Mouse (Mus musculus) skeletal muscle tissue, adult 2 months (tissue): ENCODE measurements around the gene She.
"Not testable (repeated sequence)": the region's sequence is repeated elsewhere in the genome, so short reads cannot be mapped to it uniquely, and the experiment has no call there.

Experiments used
- DNase-seq: peaks from one replicate; pipeline ENCODE4 v3.0.0-alpha.2; 2012; ENCODE audit warnings: low read depth, low spot score

She gene

GRCm38 (mm10) chr3:89830815-89831591, at the start of gene She:
Gene She (plus strand): TSS chr3:89831370.
- no peak for DNase-seq

DNA sequence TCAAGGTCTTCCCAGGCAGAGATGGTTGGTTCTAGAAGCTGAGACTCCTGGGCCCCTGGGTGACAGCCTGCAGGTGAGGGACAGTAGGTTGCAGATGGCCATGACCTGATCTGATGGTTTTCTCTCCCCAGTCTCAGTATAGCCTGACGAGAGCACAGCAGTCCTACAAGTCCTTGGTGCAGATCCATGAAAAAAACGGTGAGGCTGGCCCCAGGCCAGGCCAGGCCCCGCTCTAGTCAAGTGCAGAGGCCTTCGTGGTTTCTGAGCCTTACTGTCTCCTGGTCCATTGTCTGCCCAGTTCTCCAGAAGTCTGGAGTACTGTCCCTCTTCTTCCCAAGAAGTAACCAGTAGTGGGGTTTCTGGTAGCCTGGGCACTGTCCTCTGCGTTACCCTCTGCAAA, 49.5 kb upstream of the She start:
- no peak for DNase-seq

GRCm38 (mm10) chr3:89784991-89785753, 46.0 kb upstream of the She start:
- DNase-seq: peak; percentile 91

DNA sequence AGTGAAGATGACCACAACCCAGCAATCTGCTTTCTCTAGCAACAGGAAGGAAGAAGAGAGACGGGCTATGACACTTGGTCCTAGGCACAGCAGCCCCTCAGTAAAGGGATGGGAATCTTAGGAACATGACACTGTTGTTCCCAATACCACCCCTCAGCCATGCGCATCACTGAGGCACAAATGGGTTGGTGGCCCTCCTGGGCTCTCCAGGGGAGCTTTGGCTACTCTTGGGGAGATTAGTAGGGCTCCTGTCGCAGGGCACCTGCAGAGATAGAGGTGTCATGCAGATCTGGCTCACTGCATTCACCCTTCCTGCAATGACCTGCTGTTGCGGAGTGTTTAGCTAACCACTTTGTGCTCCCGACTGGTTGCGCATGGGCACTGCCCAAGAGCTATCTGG, 44.9 kb upstream of the She start:
- DNase-seq: no peak

GRCm38 (mm10) chr3:89788680-89789352, 42.4 kb upstream of the She start:
- no peak for DNase-seq

DNA sequence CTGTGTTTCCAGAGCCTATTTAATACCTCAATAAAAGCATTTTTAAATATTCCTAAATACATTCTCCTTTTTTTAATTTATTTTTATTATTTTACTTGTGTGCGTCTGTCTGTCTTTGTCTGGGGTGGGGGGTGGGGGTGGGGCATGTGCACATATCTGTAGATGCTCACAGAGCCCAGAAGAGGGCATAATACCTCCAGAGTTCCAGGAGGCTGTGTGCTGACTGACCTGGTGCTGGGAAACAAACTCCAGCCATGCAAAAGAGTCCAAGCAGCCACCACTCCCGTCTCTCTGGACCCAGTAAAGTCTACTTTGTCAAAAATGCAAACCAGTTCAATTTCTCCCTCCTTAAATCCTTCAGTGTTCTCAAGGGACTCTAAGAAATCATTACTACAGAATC, 36.6 kb upstream of the She start:
- no peak for DNase-seq

GRCm38 (mm10) chr3:89795746-89796145, 35.4 kb upstream of the She start:
- no peak for DNase-seq

- peak; percentile 59 for DNase-seq
These were observed 34.8 kb upstream of the She start for GRCm38 (mm10) chr3:89796358-89796757.

DNA sequence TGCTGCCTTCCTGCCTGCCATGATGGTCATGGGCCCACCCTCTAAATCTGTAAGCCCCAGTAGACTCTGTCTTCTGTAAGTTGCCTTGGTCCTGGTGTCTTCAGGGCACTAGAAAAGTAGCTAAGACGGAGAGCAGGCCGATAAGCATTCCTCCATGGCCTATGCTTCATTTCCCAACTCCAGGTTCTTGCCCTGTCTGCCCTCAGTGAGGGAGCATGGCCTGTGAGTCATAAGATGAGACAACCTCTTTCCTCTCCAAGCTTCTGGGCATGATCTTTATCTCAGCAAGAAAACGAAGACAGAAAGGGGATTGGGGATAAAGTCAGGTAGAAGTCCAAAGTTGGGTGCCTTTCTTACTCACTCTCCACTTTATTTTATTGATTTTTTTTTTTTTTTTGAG, 32.7 kb upstream of the She start:
- DNase-seq: no peak

DNA sequence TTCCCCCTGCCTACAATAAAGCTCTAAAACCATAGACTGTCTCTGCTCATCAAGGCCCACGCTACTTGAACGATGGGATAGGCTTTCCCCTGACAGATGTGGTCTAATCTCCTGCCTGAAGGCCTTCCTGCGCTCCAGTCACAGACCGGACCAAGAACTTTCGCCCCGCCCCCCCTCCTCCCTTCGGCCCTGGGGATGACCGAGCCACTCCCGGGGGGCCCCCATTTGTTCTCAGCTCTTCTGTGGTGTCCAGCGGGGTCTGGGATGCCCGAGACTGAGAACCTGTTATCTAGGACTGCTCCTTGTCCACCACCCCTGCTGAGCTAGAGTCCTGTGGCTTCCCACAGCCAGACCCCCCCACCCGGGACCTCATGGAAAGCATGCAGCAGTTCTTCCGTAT, 31.7 kb upstream of the She start:
- no peak for DNase-seq

DNA sequence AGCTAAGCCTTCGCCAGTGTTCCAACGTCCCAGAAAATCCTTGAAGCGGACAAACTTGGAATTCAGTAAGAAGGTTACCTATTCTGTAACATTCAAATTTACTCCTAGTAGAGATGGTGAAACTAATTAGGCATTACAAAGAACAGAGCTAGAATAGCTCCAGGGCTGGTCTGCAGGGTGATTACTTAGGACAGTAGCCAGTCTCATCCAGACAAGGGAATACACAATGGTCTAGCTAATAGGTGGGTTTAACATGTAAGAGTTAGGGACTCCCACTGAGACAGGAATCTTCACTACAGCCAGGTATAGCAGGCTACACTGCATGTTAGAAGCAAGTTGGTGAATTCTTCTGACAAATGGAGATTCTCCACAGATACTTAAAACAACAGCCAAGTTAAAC, 31.1 kb upstream of the She start:
- not testable (repeated sequence) for DNase-seq

DNA sequence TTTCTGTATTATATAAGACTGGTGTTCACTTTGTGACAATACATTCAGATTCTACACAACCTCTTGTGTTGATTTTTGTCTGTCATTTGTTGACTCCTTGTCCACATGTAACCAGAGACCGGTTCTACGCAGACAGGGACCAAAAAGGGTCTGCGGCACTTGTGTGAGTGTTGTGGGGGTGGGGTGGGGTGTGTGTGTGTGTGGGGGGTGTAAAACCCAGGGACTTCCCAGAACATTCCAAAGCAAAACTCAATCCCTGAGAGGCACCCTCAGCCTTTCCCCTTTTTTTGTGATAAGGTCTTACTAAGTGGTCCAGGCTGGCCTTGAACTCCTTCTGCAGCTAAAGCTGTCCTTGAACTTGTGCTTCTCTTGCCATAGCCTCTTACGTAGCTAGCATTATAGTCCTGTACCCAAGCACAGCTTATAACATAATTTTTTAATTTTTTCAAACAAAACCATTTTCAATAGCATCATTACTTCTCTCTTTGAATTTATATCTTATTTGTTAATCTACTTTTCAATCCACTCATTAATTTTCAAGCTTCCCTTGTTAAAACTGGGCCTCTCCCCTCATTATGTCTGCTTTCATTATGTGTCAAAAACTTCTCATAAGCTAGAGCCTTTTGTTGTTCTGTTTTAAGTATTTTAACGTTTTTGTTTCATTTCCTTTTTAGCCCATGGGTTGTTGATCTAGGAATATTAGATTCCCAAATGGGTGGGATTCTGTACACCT, 30.2 kb upstream of the She start:
- no peak for DNase-seq

DNA sequence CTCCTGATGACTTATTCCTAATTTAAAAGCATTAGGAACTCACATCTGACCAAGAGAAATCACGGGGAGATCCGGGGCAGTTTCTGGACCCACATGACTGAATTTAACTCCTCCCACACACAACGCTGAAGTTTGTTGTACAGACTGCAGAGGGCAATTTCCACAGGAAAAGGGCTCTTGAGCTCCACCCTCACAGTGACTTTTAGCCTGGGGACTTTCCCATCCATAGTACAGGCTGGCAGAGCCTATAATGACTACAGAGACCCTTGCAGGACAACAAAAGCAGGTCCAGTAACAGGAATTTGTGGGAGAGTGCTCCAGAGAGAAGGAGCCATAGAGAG, 29.7 kb upstream of the She start:
- peak; percentile 23 for DNase-seq

DNA sequence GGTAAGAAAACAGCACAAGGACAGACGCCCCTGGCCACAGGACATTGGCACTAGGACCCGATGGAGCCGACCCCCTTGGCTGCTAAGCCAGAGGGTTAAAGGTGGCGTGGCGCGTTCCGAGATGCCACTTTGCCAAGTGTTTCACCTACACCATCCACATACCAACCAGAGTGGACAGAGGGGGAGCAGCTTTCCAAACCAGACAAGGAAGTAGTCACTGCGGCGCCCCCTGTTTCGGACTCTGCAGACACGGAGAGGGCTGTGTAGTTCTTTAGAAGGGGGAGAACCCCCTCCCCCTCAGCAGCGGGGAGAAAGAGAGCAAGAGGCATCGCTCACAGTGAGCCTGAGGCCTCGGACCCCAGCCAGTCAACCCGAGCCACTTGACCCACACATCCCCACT, 28.3 kb upstream of the She start:
- DNase-seq: no peak

DNA sequence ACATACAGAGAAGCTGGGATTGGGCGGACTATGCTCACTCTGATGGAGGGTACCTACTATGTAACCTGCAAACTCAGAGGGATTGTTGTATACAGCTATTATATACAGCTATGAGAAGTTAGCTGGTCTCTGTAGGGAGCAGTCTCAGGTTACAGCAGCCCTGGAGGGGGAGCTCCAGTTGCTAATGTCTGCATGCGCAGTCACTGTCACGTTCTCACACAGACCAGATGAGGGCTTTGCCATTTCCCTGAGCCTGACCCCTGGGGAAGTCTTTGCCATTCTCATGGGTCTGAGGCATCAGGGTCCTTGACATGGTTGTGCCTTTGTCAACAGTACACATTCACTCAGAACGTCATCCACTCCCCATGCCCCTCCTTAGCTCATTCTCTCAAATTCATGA, 26.0 kb upstream of the She start:
- no peak for DNase-seq

DNA sequence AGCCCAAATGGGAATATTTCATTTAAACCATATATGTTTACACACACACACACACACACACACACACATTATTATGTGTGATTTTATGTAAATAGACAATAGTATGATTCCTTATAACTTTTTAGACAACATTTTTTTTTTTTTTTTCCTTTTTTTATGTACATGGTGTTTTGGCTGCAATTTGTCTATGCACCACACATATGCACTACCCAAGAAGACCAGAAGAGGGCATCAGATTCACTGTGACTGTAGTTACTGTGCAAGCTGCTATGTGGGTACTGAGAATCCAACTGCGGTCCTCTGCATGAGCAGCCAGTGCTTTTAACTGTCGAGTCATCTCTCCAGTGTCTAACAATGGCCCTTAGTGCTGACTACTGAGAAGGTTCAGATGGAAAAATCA, 24.4 kb upstream of the She start:
- no peak for DNase-seq

DNA sequence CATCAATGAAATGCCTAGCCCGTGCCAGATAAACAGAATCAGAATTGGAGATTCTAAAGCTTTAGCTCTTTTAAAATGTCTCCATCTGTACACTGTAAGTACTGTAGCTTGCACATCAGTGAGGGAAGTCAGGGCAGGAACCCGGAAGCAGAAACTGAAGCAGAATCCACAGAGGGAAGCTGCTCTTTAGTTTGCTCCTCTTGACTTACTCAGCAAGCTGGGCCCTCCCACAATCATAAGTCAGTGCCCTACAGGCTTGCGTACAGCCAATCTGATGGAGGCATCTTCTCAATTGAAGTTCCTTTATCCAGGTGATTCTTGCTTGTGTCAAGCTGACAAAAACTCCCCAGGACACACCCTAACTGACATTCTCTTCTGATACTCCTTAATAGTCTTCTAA, 24.0 kb upstream of the She start:
- DNase-seq: no peak

GRCm38 (mm10) chr3:89807881-89808280, 23.3 kb upstream of the She start:
- no peak for DNase-seq

DNA sequence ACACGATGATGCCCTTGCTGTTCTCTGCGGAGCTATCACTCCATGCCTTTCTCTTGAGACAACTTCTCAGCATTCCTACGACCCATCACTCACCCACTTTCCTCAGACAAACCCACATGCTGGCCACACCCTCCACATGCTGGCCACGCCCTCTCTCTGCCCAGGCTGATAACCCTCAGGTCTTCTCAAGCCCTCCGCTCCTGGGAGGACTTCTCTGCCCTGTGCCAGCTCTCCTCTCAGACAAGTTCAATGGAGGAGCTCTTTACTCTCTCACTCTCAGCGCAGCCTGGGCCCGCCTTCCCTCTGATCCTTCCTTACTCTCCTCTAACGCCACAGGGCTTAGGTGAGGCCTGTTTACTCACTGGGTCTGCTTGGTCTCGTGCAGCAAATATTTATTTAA, 22.5 kb upstream of the She start:
- DNase-seq: no peak

- DNase-seq: no peak
These were observed 20.3 kb upstream of the She start for GRCm38 (mm10) chr3:89810841-89811240.

DNA sequence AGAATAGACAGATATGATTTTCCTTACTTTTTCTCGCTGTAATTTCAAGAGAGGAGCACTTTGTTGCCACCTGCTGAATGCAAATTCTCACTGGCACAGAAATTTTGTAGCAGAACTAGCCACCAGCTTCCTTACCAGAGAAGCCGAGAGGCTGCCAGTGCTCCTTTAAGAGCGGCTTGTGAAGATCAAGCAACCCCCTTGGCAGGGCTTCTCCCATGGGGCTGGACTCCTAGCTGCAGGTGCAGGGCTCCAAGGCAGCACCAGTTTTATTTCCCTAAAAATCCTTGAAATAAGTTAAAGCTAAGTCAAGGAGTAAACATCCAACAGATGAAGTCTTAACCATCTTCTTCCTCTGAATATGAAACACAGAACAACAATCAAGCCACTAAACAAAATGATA, 19.0 kb upstream of the She start:
- DNase-seq: no peak

DNA sequence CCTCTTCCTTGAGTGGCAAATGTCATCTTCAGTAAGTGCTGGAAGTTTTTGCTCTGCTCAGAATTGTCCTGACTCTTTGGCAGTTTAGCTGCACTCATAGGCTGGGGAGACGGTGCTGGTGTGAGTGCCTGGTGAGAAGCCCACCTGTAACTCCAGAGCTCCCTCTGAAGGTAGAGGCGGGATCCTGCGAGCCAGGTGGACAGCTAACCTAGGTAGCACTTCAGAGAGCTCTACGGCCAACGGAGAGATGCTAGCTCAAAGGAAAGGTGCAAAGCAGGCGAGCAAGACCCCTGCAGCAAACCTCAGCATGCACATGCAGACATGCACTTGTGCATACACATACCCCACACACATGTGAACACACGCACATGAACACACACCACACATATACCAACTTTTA, 17.1 kb upstream of the She start:
- DNase-seq: no peak
